Mouse (Mus musculus): Measurements from ENCODE around the gene Abca4. TPM values are rescaled to one million over a fixed set of nuclear protein-coding genes. Genes with fewer than 3 reads are reported as not detected.
A peak's percentile ranks its signal among the peaks of the same experiment; 100 is the strongest.

Abca4 gene
- polyA plus RNA-seq, 1 experiment: 0.38 TPM

- no peak overlapping the region for H3K27ac ChIP-seq (ENCODE audit: control insufficient read depth, insufficient read depth, low read depth, low read length)
- H3K4me3 ChIP-seq (ENCODE audit: control insufficient read depth, low read depth, low read length): no peak overlapping the region
- H3K4me1 ChIP-seq (ENCODE audit: control insufficient read depth, insufficient read depth, low read length): no peaks in the 10 kb centered on the region
- no peaks in the 10 kb centered on the region for H3K36me3 ChIP-seq (ENCODE audit: control insufficient read depth, insufficient read depth, low read length)
- no peaks in the 10 kb centered on the region for H3K27me3 ChIP-seq (ENCODE audit: control insufficient read depth, insufficient read depth, low read length)
- no peak for TF ChIP-seq POLR2A (IDR thresholded peaks at IDR 0.05; ENCODE audit: control insufficient read depth, low read depth, low read length)
- TF ChIP-seq CTCF (IDR thresholded peaks at IDR 0.05; ENCODE audit: control insufficient read depth, insufficient read depth, insufficient replicate concordance, low read depth, low read length): no peak
These were observed 99.2 kb downstream of the Abca4 start for GRCm38 (mm10) chr3:122143432-122143831.

GRCm38 (mm10) chr3:122145430-122145829, 101.2 kb downstream of the Abca4 start:
- no peak for TF ChIP-seq CTCF (IDR thresholded peaks at IDR 0.05; ENCODE audit: control insufficient read depth, insufficient read depth, insufficient replicate concordance, low read depth, low read length)
- TF ChIP-seq POLR2A (IDR thresholded peaks at IDR 0.05; ENCODE audit: control insufficient read depth, low read depth, low read length): no peak
- Histone ChIP-seq H3K4me1 (ENCODE audit: control insufficient read depth, insufficient read depth, low read length) (no peaks in the 10 kb centered on the region), H3K4me3 (ENCODE audit: control insufficient read depth, low read depth, low read length) (no peak overlapping the region), H3K36me3 (ENCODE audit: control insufficient read depth, insufficient read depth, low read length) (no peaks in the 10 kb centered on the region), H3K27ac (ENCODE audit: control insufficient read depth, insufficient read depth, low read depth, low read length) (no peak overlapping the region), H3K27me3 (ENCODE audit: control insufficient read depth, insufficient read depth, low read length) (no peaks in the 10 kb centered on the region)

GRCm38 (mm10) chr3:122150836-122151235, 106.6 kb downstream of the Abca4 start:
- H3K4me1 ChIP-seq (ENCODE audit: control insufficient read depth, insufficient read depth, low read length): no peaks in the 10 kb centered on the region
- no peak overlapping the region for H3K27ac ChIP-seq (ENCODE audit: control insufficient read depth, insufficient read depth, low read depth, low read length)
- H3K4me3 ChIP-seq (ENCODE audit: control insufficient read depth, low read depth, low read length): no peak overlapping the region
- TF ChIP-seq CTCF (IDR thresholded peaks at IDR 0.05; ENCODE audit: control insufficient read depth, insufficient read depth, insufficient replicate concordance, low read depth, low read length) (no peak), POLR2A (IDR thresholded peaks at IDR 0.05; ENCODE audit: control insufficient read depth, low read depth, low read length) (no peak)
- no peaks in the 10 kb centered on the region for H3K27me3 ChIP-seq (ENCODE audit: control insufficient read depth, insufficient read depth, low read length)
- no peaks in the 10 kb centered on the region for H3K36me3 ChIP-seq (ENCODE audit: control insufficient read depth, insufficient read depth, low read length)

GRCm38 (mm10) chr3:122152431-122152830, 108.2 kb downstream of the Abca4 start:
- H3K27ac ChIP-seq (ENCODE audit: control insufficient read depth, insufficient read depth, low read depth, low read length): no peak overlapping the region
- TF ChIP-seq CTCF (IDR thresholded peaks at IDR 0.05; ENCODE audit: control insufficient read depth, insufficient read depth, insufficient replicate concordance, low read depth, low read length) (no peak), POLR2A (IDR thresholded peaks at IDR 0.05; ENCODE audit: control insufficient read depth, low read depth, low read length) (no peak)
- no peaks in the 10 kb centered on the region for H3K27me3 ChIP-seq (ENCODE audit: control insufficient read depth, insufficient read depth, low read length)
- H3K4me3 ChIP-seq (ENCODE audit: control insufficient read depth, low read depth, low read length): no peak overlapping the region
- H3K36me3 ChIP-seq (ENCODE audit: control insufficient read depth, insufficient read depth, low read length): no peaks in the 10 kb centered on the region
- H3K4me1 ChIP-seq (ENCODE audit: control insufficient read depth, insufficient read depth, low read length): no peaks in the 10 kb centered on the region

- TF ChIP-seq CTCF (IDR thresholded peaks at IDR 0.05; ENCODE audit: control insufficient read depth, insufficient read depth, insufficient replicate concordance, low read depth, low read length) (no peak), POLR2A (IDR thresholded peaks at IDR 0.05; ENCODE audit: control insufficient read depth, low read depth, low read length) (no peak)
- no peak overlapping the region for H3K4me3 ChIP-seq (ENCODE audit: control insufficient read depth, low read depth, low read length)
- H3K4me1 ChIP-seq (ENCODE audit: control insufficient read depth, insufficient read depth, low read length): no peaks in the 10 kb centered on the region
- H3K27ac ChIP-seq (ENCODE audit: control insufficient read depth, insufficient read depth, low read depth, low read length): no peak overlapping the region
- no peaks in the 10 kb centered on the region for H3K36me3 ChIP-seq (ENCODE audit: control insufficient read depth, insufficient read depth, low read length)
- H3K27me3 ChIP-seq (ENCODE audit: control insufficient read depth, insufficient read depth, low read length): no peaks in the 10 kb centered on the region
These were observed 109.8 kb downstream of the Abca4 start for GRCm38 (mm10) chr3:122154080-122154479.

- H3K4me1 ChIP-seq (ENCODE audit: control insufficient read depth, insufficient read depth, low read length): no peaks in the 10 kb centered on the region
- H3K4me3 ChIP-seq (ENCODE audit: control insufficient read depth, low read depth, low read length): no peak overlapping the region
- no peaks in the 10 kb centered on the region for H3K36me3 ChIP-seq (ENCODE audit: control insufficient read depth, insufficient read depth, low read length)
- no peak overlapping the region for H3K27ac ChIP-seq (ENCODE audit: control insufficient read depth, insufficient read depth, low read depth, low read length)
- no peaks in the 10 kb centered on the region for H3K27me3 ChIP-seq (ENCODE audit: control insufficient read depth, insufficient read depth, low read length)
- TF ChIP-seq CTCF (IDR thresholded peaks at IDR 0.05; ENCODE audit: control insufficient read depth, insufficient read depth, insufficient replicate concordance, low read depth, low read length): no peak
- no peak for TF ChIP-seq POLR2A (IDR thresholded peaks at IDR 0.05; ENCODE audit: control insufficient read depth, low read depth, low read length)
These were observed 115.2 kb downstream of the Abca4 start for GRCm38 (mm10) chr3:122159447-122159846.

GRCm38 (mm10) chr3:122169616-122170178, 125.5 kb downstream of the Abca4 start:
- H3K4me1 ChIP-seq (ENCODE audit: control insufficient read depth, insufficient read depth, low read length): no peaks in the 10 kb centered on the region
- H3K27me3 ChIP-seq (ENCODE audit: control insufficient read depth, insufficient read depth, low read length): no peaks in the 10 kb centered on the region
- no peak overlapping the region for H3K4me3 ChIP-seq (ENCODE audit: control insufficient read depth, low read depth, low read length)
- H3K36me3 ChIP-seq (ENCODE audit: control insufficient read depth, insufficient read depth, low read length): no peaks in the 10 kb centered on the region
- peak; percentile 93; the same call in 1 of the 2 replicates for TF ChIP-seq CTCF (IDR thresholded peaks at IDR 0.05; ENCODE audit: control insufficient read depth, insufficient read depth, insufficient replicate concordance, low read depth, low read length)
- no peak for TF ChIP-seq POLR2A (IDR thresholded peaks at IDR 0.05; ENCODE audit: control insufficient read depth, low read depth, low read length)
- no peak overlapping the region for H3K27ac ChIP-seq (ENCODE audit: control insufficient read depth, insufficient read depth, low read depth, low read length)
